Mouse (Mus musculus): Measurements from ENCODE around the gene Col17a1. TPM values are rescaled to one million over a fixed set of nuclear protein-coding genes. Genes with fewer than 3 reads are reported as not detected.

The Col17a1 gene
- total RNA-seq (2022): not detected

GRCm38 (mm10) chr19:47691994-47692393 lies at the start of gene Col17a1:
Gene Col17a1, minus strand, starts transcription at chr19:47692094.
- DNase-seq (ENCODE audit: low spot score): no peak

GRCm38 (mm10) chr19:47731931-47732330 lies 40.0 kb upstream of the Col17a1 start:
- peak; percentile 44 for DNase-seq (ENCODE audit: low spot score)

GRCm38 (mm10) chr19:47731071-47731881 lies 39.4 kb upstream of the Col17a1 start, which contains the start of gene Sfr1:
Gene Sfr1, plus strand, starts transcription at chr19:47731682.
- peak; percentile 97 for DNase-seq (ENCODE audit: low spot score)

GRCm38 (mm10) chr19:47730691-47731070 lies 38.8 kb upstream of the Col17a1 start:
- peak; percentile 82 for DNase-seq (ENCODE audit: low spot score)

- DNase-seq (ENCODE audit: low spot score): no peak
These were observed 33.8 kb upstream of the Col17a1 start for GRCm38 (mm10) chr19:47725643-47726140.

- DNase-seq (ENCODE audit: low spot score): no peak
These were observed 33.0 kb upstream of the Col17a1 start for GRCm38 (mm10) chr19:47724903-47725302.

- no peak for DNase-seq (ENCODE audit: low spot score)
These were observed 30.6 kb upstream of the Col17a1 start for GRCm38 (mm10) chr19:47722471-47722870.

- no peak for DNase-seq (ENCODE audit: low spot score)
These were observed 27.3 kb upstream of the Col17a1 start for GRCm38 (mm10) chr19:47719147-47719546.

GRCm38 (mm10) chr19:47716144-47716543 lies 24.2 kb upstream of the Col17a1 start:
- DNase-seq (ENCODE audit: low spot score): no peak

- no peak for DNase-seq (ENCODE audit: low spot score)
These were observed 21.6 kb upstream of the Col17a1 start for GRCm38 (mm10) chr19:47713457-47713856.

GRCm38 (mm10) chr19:47710376-47710775 lies 18.5 kb upstream of the Col17a1 start:
- DNase-seq (ENCODE audit: low spot score): no peak

- no peak for DNase-seq (ENCODE audit: low spot score)
These were observed 13.9 kb upstream of the Col17a1 start for GRCm38 (mm10) chr19:47705772-47706309.

GRCm38 (mm10) chr19:47705080-47705771 lies 13.3 kb upstream of the Col17a1 start:
- no peak for DNase-seq (ENCODE audit: low spot score)

- DNase-seq (ENCODE audit: low spot score): no peak
These were observed 8.6 kb upstream of the Col17a1 start for GRCm38 (mm10) chr19:47700509-47700908.

- DNase-seq (ENCODE audit: low spot score): peak; percentile 9
These were observed 7.8 kb upstream of the Col17a1 start for GRCm38 (mm10) chr19:47699743-47700142.

GRCm38 (mm10) chr19:47698266-47698665 lies 6.4 kb upstream of the Col17a1 start:
- DNase-seq (ENCODE audit: low spot score): no peak

- no peak for DNase-seq (ENCODE audit: low spot score)
These were observed 5.2 kb upstream of the Col17a1 start for GRCm38 (mm10) chr19:47697067-47697466.

- no peak for DNase-seq (ENCODE audit: low spot score)
These were observed 4.5 kb upstream of the Col17a1 start for GRCm38 (mm10) chr19:47696411-47696810.

GRCm38 (mm10) chr19:47695725-47696124 lies 3.8 kb upstream of the Col17a1 start:
- DNase-seq (ENCODE audit: low spot score): no peak

- DNase-seq (ENCODE audit: low spot score): no peak
These were observed 2.3 kb downstream of the Col17a1 start for GRCm38 (mm10) chr19:47689592-47689991.

- DNase-seq (ENCODE audit: low spot score): no peak
These were observed 13.2 kb downstream of the Col17a1 start for GRCm38 (mm10) chr19:47678675-47679074.

- DNase-seq (ENCODE audit: low spot score): peak; percentile 26
These were observed 17.5 kb downstream of the Col17a1 start for GRCm38 (mm10) chr19:47674419-47674818.
